Mouse (Mus musculus) intestine, embryonic 14.5 days (tissue): Measurements from ENCODE around the gene Rreb1. TPM values are rescaled to one million over a fixed set of nuclear protein-coding genes. Genes with fewer than 3 reads are reported as not detected.

ENCODE experiments used
- ATAC-seq: fragments of 200-750 bp; cut with Nextera tagmentation; replicated peaks from 2 replicates; pipeline ENCODE4 v1.8.0; 2017; ENCODE audit warnings: low read depth, moderate number of reproducible peaks, moderate TSS enrichment, moderate library complexity; ENCODE audit not compliant: low FRiP score, low TSS enrichment
- DNase-seq: peaks from one replicate; pipeline ENCODE4 v3.0.0-alpha.2; 2018; ENCODE audit warnings: low spot score
- H3K27ac ChIP-seq: fragments of 300-500 bp; sonication (generic); 2 replicates; pipeline ENCODE4 v1.5.1; 2014; ENCODE audit warnings: low read depth, mild to moderate bottlenecking, control low read depth
- H3K27me3 ChIP-seq: fragments of 300-500 bp; sonication (generic); replicated peaks from 2 replicates; pipeline ENCODE4 v1.6.1; 2014; ENCODE audit warnings: low read length, control low read depth; ENCODE audit not compliant: control insufficient read depth, insufficient read depth
- H3K36me3 ChIP-seq: fragments of 300-500 bp; sonication (generic); 2 replicates; pipeline ENCODE4 v1.6.1; 2014; ENCODE audit warnings: low read length, control low read depth; ENCODE audit not compliant: control insufficient read depth, insufficient read depth
- H3K4me1 ChIP-seq: fragments of 300-500 bp; sonication (generic); replicated peaks from 2 replicates; pipeline ENCODE4 v1.6.1; 2014; ENCODE audit warnings: low read length, control low read depth, mixed read lengths; ENCODE audit not compliant: control insufficient read depth, insufficient read depth
- H3K4me2 ChIP-seq: fragments of 300-500 bp; sonication (generic); 2 replicates; pipeline ENCODE4 v1.6.1; 2014; ENCODE audit warnings: low read length
- H3K4me3 ChIP-seq: fragments of 300-500 bp; sonication (generic); 2 replicates; pipeline ENCODE4 v1.5.1; 2014; ENCODE audit warnings: low read depth, low read length, control low read depth, mixed read lengths
- H3K9ac ChIP-seq: fragments of 300-500 bp; sonication (generic); 2 replicates; pipeline ENCODE4 v1.6.1; 2014; ENCODE audit warnings: mild to moderate bottlenecking, low read length
- H3K9me3 ChIP-seq: fragments of 300-500 bp; sonication (generic); 2 replicates; pipeline ENCODE4 v1.6.1; 2016; ENCODE audit warnings: low read length, control low read depth; ENCODE audit not compliant: control insufficient read depth
- WGBS: fragments of 180-500 bp; shearing (Covaris S2); extraction: QIAGEN DNeasy Blood & Tissue Kit; methylation state at CpG from one replicate; pipeline ENCODE4 v1.1.7; 2014; 5-methylcytosine and 5-hydroxymethylcytosine counted together
- polyA plus RNA-seq: library from polyadenylated mRNA; unstranded; fragments of >200 nt; fragmentation: Nextera tagmentation; extraction: Ambion mirVana; gene quantifications from 2 replicates; pipeline ENCODE4 v1.2.1, GENCODE M21; 2014

Rreb1 gene
- polyA plus RNA-seq, 1 experiment from 2014 or later, result 20.3 TPM

GRCm38 (mm10) chr13:37877241-37877640 lies 99.0 kb downstream of the Rreb1 start:
- Histone ChIP-seq H3K4me3 (no peak overlapping the region), H3K4me2 (no peak overlapping the region), H3K9me3 (no peaks in the 10 kb centered on the region), H3K27ac (no peak overlapping the region), H3K4me1 (peaks cover 34% of the 10 kb centered on the region), H3K27me3 (no peaks in the 10 kb centered on the region), H3K36me3 (no peaks in the 10 kb centered on the region), H3K9ac (no peak overlapping the region)
- 81% methylated on average over 3 of the region's 3 CpGs for WGBS
- ATAC-seq, result no peak
- no peak for DNase-seq

GRCm38 (mm10) chr13:37878918-37879331 lies 100.7 kb downstream of the Rreb1 start:
- DNase-seq, result no peak
- WGBS, result 64% methylated on average over 2 of the region's 2 CpGs
- no peak overlapping the region for H3K27ac ChIP-seq
- H3K9ac ChIP-seq, result no peak overlapping the region
- no peaks in the 10 kb centered on the region for H3K27me3 ChIP-seq
- H3K4me2 ChIP-seq, result no peak overlapping the region
- peaks cover 41% of the 10 kb centered on the region for H3K4me1 ChIP-seq
- no peak overlapping the region for H3K4me3 ChIP-seq
- no peaks in the 10 kb centered on the region for H3K9me3 ChIP-seq
- no peak for ATAC-seq
- H3K36me3 ChIP-seq, result no peaks in the 10 kb centered on the region

- ATAC-seq, result 0 out of 2 replicates have a peak, but pooled peaks have one; percentile 21
Observed at GRCm38 (mm10) chr13:37879556-37879955, 101.4 kb downstream of the Rreb1 start.

GRCm38 (mm10) chr13:37880035-37880434 lies 101.8 kb downstream of the Rreb1 start:
- 55% methylated on average over 1 of the region's 1 CpGs for WGBS
- Histone ChIP-seq H3K4me1 (peaks cover 41% of the 10 kb centered on the region), H3K9ac (no peak overlapping the region)

More at GRCm38 (mm10) chr13:37879556-37879955, 101.4 kb downstream of the Rreb1 start:
- H3K4me2 ChIP-seq, result 0 out of 2 replicates have a peak overlapping the region, but pooled peaks have one; percentile 9
- peaks cover 41% of the 10 kb centered on the region for H3K4me1 ChIP-seq
- H3K27me3 ChIP-seq, result no peaks in the 10 kb centered on the region
- 44% methylated on average over 5 of the region's 5 CpGs for WGBS
- H3K27ac ChIP-seq, result peak overlapping the region; percentile 62
- H3K9ac ChIP-seq, result no peak overlapping the region
- no peak overlapping the region for H3K4me3 ChIP-seq
- no peaks in the 10 kb centered on the region for H3K36me3 ChIP-seq
- H3K9me3 ChIP-seq, result no peaks in the 10 kb centered on the region
- no peak for DNase-seq

GRCm38 (mm10) chr13:37880581-37881130 lies 102.5 kb downstream of the Rreb1 start:
- no peaks in the 10 kb centered on the region for H3K27me3 ChIP-seq
- no peaks in the 10 kb centered on the region for H3K9me3 ChIP-seq
- no peaks in the 10 kb centered on the region for H3K36me3 ChIP-seq
- H3K27ac ChIP-seq, result peak overlapping the region; percentile 62
- H3K9ac ChIP-seq, result no peak overlapping the region
- DNase-seq (no peak), ATAC-seq (no peak)
- H3K4me2 ChIP-seq, result peak overlapping the region; percentile 12; the same call in 1 of the 2 replicates
- no peak overlapping the region for H3K4me3 ChIP-seq
- H3K4me1 ChIP-seq, result peaks cover 41% of the 10 kb centered on the region
- WGBS, result 25% methylated on average over 9 of the region's 9 CpGs

More at GRCm38 (mm10) chr13:37880035-37880434, 101.8 kb downstream of the Rreb1 start:
- Histone ChIP-seq H3K36me3 (no peaks in the 10 kb centered on the region), H3K9me3 (no peaks in the 10 kb centered on the region), H3K4me3 (no peak overlapping the region), H3K27ac (peak overlapping the region; percentile 62), H3K27me3 (no peaks in the 10 kb centered on the region), H3K4me2 (0 out of 2 replicates have a peak overlapping the region, but pooled peaks have one; percentile 12)
- no peak for DNase-seq
- no peak for ATAC-seq

- Histone ChIP-seq H3K27me3 (no peaks in the 10 kb centered on the region), H3K9me3 (no peaks in the 10 kb centered on the region), H3K4me2 (no peak overlapping the region), H3K4me1 (peaks cover 41% of the 10 kb centered on the region), H3K36me3 (no peaks in the 10 kb centered on the region), H3K4me3 (no peak overlapping the region), H3K27ac (no peak overlapping the region), H3K9ac (no peak overlapping the region)
- 57% methylated on average over 8 of the region's 8 CpGs for WGBS
- DNase-seq (no peak), ATAC-seq (no peak)
Observed at GRCm38 (mm10) chr13:37882521-37882920, 104.3 kb downstream of the Rreb1 start.

GRCm38 (mm10) chr13:37883008-37883407 lies 104.8 kb downstream of the Rreb1 start:
- ATAC-seq, result no peak
- H3K4me1 ChIP-seq, result peaks cover 41% of the 10 kb centered on the region
- no peak overlapping the region for H3K4me3 ChIP-seq
- H3K27me3 ChIP-seq, result no peaks in the 10 kb centered on the region
- no peak overlapping the region for H3K9ac ChIP-seq
- 84% methylated on average over 5 of the region's 5 CpGs for WGBS
- DNase-seq, result no peak
- no peak overlapping the region for H3K4me2 ChIP-seq
- H3K36me3 ChIP-seq, result no peaks in the 10 kb centered on the region
- no peaks in the 10 kb centered on the region for H3K9me3 ChIP-seq
- no peak overlapping the region for H3K27ac ChIP-seq

GRCm38 (mm10) chr13:37885392-37885791 lies 107.2 kb downstream of the Rreb1 start:
- H3K36me3 ChIP-seq, result peaks cover 18% of the 10 kb centered on the region
- H3K4me3 ChIP-seq, result no peak overlapping the region
- 82% methylated on average over 2 of the region's 2 CpGs for WGBS

GRCm38 (mm10) chr13:37886024-37886423 lies 107.8 kb downstream of the Rreb1 start:
- Histone ChIP-seq H3K9me3 (no peaks in the 10 kb centered on the region), H3K4me2 (no peak overlapping the region), H3K9ac (no peak overlapping the region), H3K4me3 (no peak overlapping the region), H3K27ac (no peak overlapping the region), H3K27me3 (no peaks in the 10 kb centered on the region), H3K4me1 (peaks cover 22% of the 10 kb centered on the region), H3K36me3 (peaks cover 24% of the 10 kb centered on the region)
- DNase-seq (no peak), ATAC-seq (no peak)
- WGBS, result 74% methylated on average over 6 of the region's 6 CpGs

More at GRCm38 (mm10) chr13:37885392-37885791, 107.2 kb downstream of the Rreb1 start:
- no peaks in the 10 kb centered on the region for H3K27me3 ChIP-seq
- peaks cover 28% of the 10 kb centered on the region for H3K4me1 ChIP-seq
- H3K9me3 ChIP-seq, result no peaks in the 10 kb centered on the region
- H3K27ac ChIP-seq, result no peak overlapping the region
- DNase-seq, result no peak
- no peak overlapping the region for H3K9ac ChIP-seq
- H3K4me2 ChIP-seq, result no peak overlapping the region
- ATAC-seq, result no peak
